Mouse (Mus musculus) lung, embryonic 16.5 days (tissue): ENCODE data around the gene Smyd3. TPM values are rescaled to one million over a fixed set of nuclear protein-coding genes. Genes with fewer than 3 reads are reported as not detected.

ENCODE experiments used
- ATAC-seq: fragments of 200-750 bp; cut with Nextera tagmentation; 2 replicates; pipeline ENCODE4 v1.8.0; 2017; ENCODE audit warnings: low read depth, mild to moderate bottlenecking, moderate library complexity
- H3K27ac ChIP-seq: fragments of 300-500 bp; sonication (generic); 2 replicates; pipeline ENCODE4 v1.5.1; 2014; ENCODE audit warnings: mild to moderate bottlenecking, control low read depth, low read length
- H3K27me3 ChIP-seq: fragments of 300-500 bp; sonication (generic); 2 replicates; pipeline ENCODE4 v1.6.1; 2014; ENCODE audit warnings: low read depth, low read length, mixed read lengths; ENCODE audit not compliant: control insufficient read depth, insufficient read depth
- H3K36me3 ChIP-seq: fragments of 300-500 bp; sonication (generic); 2 replicates; pipeline ENCODE4 v1.6.1; 2014; ENCODE audit warnings: low read length; ENCODE audit not compliant: control insufficient read depth, insufficient read depth
- H3K4me1 ChIP-seq: fragments of 300-500 bp; sonication (generic); replicated peaks from 2 replicates; pipeline ENCODE4 v1.6.1; 2014; ENCODE audit warnings: low read length, mixed read lengths; ENCODE audit not compliant: control insufficient read depth, insufficient read depth
- H3K4me2 ChIP-seq: fragments of 300-500 bp; sonication (generic); 2 replicates; pipeline ENCODE4 v1.6.1; 2014; ENCODE audit warnings: low read depth, low read length, control low read depth
- H3K4me3 ChIP-seq: fragments of 300-500 bp; sonication (generic); 2 replicates; pipeline ENCODE4 v1.5.1; 2014; ENCODE audit warnings: mild to moderate bottlenecking, low read length, control low read depth
- H3K9ac ChIP-seq: fragments of 300-500 bp; sonication (generic); 2 replicates; pipeline ENCODE4 v1.6.1; 2014; ENCODE audit warnings: low read length, control low read depth
- H3K9me3 ChIP-seq: fragments of 300-500 bp; sonication (generic); 2 replicates; pipeline ENCODE4 v1.6.1; 2016; ENCODE audit warnings: low read length; ENCODE audit not compliant: control insufficient read depth
- WGBS: fragments of 180-500 bp; shearing (Covaris S2); extraction: QIAGEN DNeasy Blood & Tissue Kit; methylation state at CpG from one replicate; pipeline ENCODE4 v1.1.7; 2014; 5-methylcytosine and 5-hydroxymethylcytosine counted together
- polyA plus RNA-seq: library from polyadenylated mRNA; unstranded; fragments of >200 nt; fragmentation: Nextera tagmentation; extraction: Ambion mirVana; gene quantifications from 2 replicates; pipeline ENCODE4 v1.2.1, GENCODE M21; 2015

Smyd3 gene
- polyA plus RNA-seq, 1 experiment from 2014 or later, result 16.8 TPM

DNA sequence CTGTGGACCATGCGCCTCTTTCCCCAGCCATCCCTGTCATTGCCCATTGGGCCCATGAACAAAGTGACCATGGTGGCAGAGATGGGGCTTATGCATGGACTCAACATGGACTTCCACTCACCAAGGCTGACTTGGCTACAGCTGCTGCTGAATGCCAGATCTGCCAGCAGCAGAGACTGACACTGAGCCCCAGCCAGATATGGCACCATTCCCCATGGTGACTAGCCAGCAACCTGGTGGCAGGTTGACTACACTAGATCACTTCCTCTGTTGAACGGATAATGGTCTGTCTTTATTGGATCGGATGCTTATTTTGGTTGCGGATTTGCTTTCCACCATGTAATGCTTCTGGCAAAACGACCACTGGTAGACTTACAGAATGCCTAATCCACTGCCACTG, 486.3 kb downstream of the Smyd3 start:
- no peaks in the 10 kb centered on the region for H3K9me3 ChIP-seq
- H3K36me3 ChIP-seq, result no peaks in the 10 kb centered on the region
- H3K4me1 ChIP-seq, result no peaks in the 10 kb centered on the region
- WGBS, result 94% methylated on average over 5 of the region's 5 CpGs
- no peak overlapping the region for H3K4me2 ChIP-seq
- no peak overlapping the region for H3K9ac ChIP-seq
- ATAC-seq, result no peak
- H3K4me3 ChIP-seq, result no peak overlapping the region
- H3K27me3 ChIP-seq, result no peaks in the 10 kb centered on the region
- no peak overlapping the region for H3K27ac ChIP-seq

DNA sequence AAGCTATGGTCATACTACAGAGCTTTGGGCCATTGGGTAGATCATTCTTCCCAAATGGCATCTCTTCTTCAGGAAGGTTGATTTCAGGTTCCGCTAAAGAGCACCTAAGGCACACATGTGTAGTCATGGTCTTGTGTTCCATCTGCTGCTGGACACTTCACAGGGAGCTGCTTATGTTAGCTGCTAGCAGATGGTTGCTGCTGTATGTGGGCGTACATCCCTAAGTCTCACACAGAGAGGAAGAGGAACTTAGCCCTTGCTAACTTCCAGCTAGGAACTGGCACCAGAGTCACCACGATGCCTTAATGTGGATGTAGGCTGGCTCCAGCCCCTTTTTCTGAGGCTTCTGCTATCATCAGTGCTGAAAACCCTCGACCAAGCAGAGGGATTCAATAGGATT, 491.2 kb downstream of the Smyd3 start:
- H3K36me3 ChIP-seq, result no peaks in the 10 kb centered on the region
- ATAC-seq, result no peak
- H3K4me1 ChIP-seq, result no peaks in the 10 kb centered on the region
- H3K27ac ChIP-seq, result no peak overlapping the region
- no peak overlapping the region for H3K4me2 ChIP-seq
- H3K9ac ChIP-seq, result no peak overlapping the region
- H3K4me3 ChIP-seq, result no peak overlapping the region
- 79% methylated on average over 4 of the region's 4 CpGs for WGBS
- H3K9me3 ChIP-seq, result no peaks in the 10 kb centered on the region
- H3K27me3 ChIP-seq, result no peaks in the 10 kb centered on the region

GRCm38 (mm10) chr1:179025169-179025568, 492.7 kb downstream of the Smyd3 start:
- Histone ChIP-seq H3K4me1 (no peaks in the 10 kb centered on the region), H3K27ac (no peak overlapping the region), H3K36me3 (no peaks in the 10 kb centered on the region), H3K9ac (no peak overlapping the region), H3K9me3 (no peaks in the 10 kb centered on the region), H3K4me3 (no peak overlapping the region), H3K4me2 (no peak overlapping the region), H3K27me3 (no peaks in the 10 kb centered on the region)
- no peak for ATAC-seq
- WGBS, result 74% methylated on average over 4 of the region's 4 CpGs

DNA sequence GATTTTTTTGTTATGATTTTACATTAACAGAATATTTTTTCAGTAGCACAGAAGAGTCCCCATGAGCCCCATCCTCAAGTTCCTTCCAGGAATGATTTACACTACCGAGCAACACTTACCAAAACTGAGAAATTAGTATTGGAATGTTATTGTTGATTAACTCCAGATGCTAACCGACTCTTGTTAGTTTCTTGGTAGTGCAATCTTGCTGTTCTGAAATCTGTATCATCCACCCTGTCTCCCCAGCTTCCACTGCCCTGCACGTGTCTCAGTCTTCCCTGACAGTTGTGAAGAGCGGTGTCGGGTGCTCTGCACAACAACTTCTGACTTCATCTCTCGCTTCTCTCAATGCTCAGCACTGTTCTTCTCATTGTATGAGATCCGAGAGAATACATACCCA, 494.4 kb downstream of the Smyd3 start:
- no peaks in the 10 kb centered on the region for H3K4me1 ChIP-seq
- H3K9ac ChIP-seq, result no peak overlapping the region
- no peak for ATAC-seq
- H3K4me3 ChIP-seq, result no peak overlapping the region
- no peak overlapping the region for H3K4me2 ChIP-seq
- WGBS, result 71% methylated on average over 7 of the region's 7 CpGs
- H3K9me3 ChIP-seq, result no peaks in the 10 kb centered on the region
- no peaks in the 10 kb centered on the region for H3K36me3 ChIP-seq
- no peaks in the 10 kb centered on the region for H3K27me3 ChIP-seq
- H3K27ac ChIP-seq, result no peak overlapping the region

GRCm38 (mm10) chr1:179017428-179017827, 500.4 kb downstream of the Smyd3 start:
- Histone ChIP-seq H3K9me3 (no peaks in the 10 kb centered on the region), H3K4me3 (no peak overlapping the region), H3K36me3 (no peaks in the 10 kb centered on the region), H3K9ac (no peak overlapping the region), H3K27me3 (no peaks in the 10 kb centered on the region), H3K27ac (no peak overlapping the region), H3K4me2 (no peak overlapping the region), H3K4me1 (no peaks in the 10 kb centered on the region)
- ATAC-seq, result no peak
- WGBS, result 82% methylated on average over 10 of the region's 10 CpGs

- H3K9ac ChIP-seq, result no peak overlapping the region
- no peaks in the 10 kb centered on the region for H3K27me3 ChIP-seq
- no peaks in the 10 kb centered on the region for H3K4me1 ChIP-seq
- H3K36me3 ChIP-seq, result no peaks in the 10 kb centered on the region
- H3K9me3 ChIP-seq, result no peaks in the 10 kb centered on the region
- H3K27ac ChIP-seq, result no peak overlapping the region
- H3K4me2 ChIP-seq, result no peak overlapping the region
- H3K4me3 ChIP-seq, result no peak overlapping the region
- ATAC-seq, result no peak
These were observed 504.8 kb downstream of the Smyd3 start for GRCm38 (mm10) chr1:179013021-179013420.

DNA sequence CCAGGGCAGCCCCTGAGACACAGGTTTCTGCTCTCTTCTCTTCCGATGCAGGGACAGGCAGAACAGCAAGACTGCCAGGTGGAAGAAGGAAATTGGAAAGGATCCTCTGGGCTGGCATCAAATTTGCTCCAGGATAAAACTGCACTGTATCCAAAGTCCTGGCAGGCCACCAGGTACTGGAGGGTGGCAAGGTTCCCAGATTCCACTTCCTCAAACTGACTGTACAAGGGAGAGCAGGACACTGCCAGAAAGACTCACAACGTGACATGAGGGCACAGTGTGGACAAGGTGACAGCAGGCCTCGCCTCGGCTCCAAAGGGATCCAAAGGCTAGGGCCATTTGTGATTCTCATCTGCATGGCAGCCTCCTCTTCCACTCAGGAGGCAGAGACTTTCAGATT, 505.6 kb downstream of the Smyd3 start:
- ATAC-seq, result no peak
- Histone ChIP-seq H3K4me2 (no peak overlapping the region), H3K4me1 (no peaks in the 10 kb centered on the region), H3K4me3 (no peak overlapping the region), H3K27ac (no peak overlapping the region), H3K36me3 (no peaks in the 10 kb centered on the region), H3K27me3 (no peaks in the 10 kb centered on the region), H3K9ac (no peak overlapping the region), H3K9me3 (no peaks in the 10 kb centered on the region)
- 63% methylated on average over 4 of the region's 4 CpGs for WGBS

DNA sequence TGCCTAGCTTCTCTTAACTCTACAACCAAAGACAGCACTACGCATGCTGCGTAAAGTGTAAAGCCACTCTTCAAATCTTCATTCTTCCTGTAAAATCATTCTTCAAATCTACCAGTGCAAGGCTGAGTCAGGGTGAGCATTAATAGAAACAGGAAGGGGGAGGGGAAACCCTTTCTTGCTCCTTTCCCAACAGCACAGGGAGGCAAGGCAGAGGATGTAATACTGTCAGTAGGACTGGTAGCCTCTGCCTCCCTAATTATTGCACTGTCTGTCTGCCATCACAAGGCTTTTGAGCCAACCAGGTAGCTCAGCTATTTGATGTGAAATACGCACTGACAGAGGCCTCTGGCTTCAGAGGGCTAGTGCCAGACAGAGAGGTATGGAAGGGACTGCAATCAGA, 507.1 kb downstream of the Smyd3 start:
- Histone ChIP-seq H3K4me2 (no peak overlapping the region), H3K9ac (no peak overlapping the region), H3K27me3 (no peaks in the 10 kb centered on the region), H3K4me3 (no peak overlapping the region), H3K4me1 (no peaks in the 10 kb centered on the region), H3K9me3 (no peaks in the 10 kb centered on the region), H3K27ac (no peak overlapping the region), H3K36me3 (no peaks in the 10 kb centered on the region)
- 90% methylated on average over 3 of the region's 3 CpGs for WGBS
- no peak for ATAC-seq

- H3K4me3 ChIP-seq, result no peak overlapping the region
- no peaks in the 10 kb centered on the region for H3K36me3 ChIP-seq
- H3K4me1 ChIP-seq, result no peaks in the 10 kb centered on the region
- no peak overlapping the region for H3K27ac ChIP-seq
- WGBS, result 84% methylated on average over 3 of the region's 3 CpGs
- ATAC-seq, result no peak
- no peak overlapping the region for H3K9ac ChIP-seq
- no peaks in the 10 kb centered on the region for H3K9me3 ChIP-seq
- no peaks in the 10 kb centered on the region for H3K27me3 ChIP-seq
- H3K4me2 ChIP-seq, result no peak overlapping the region
These were observed 507.9 kb downstream of the Smyd3 start for GRCm38 (mm10) chr1:179009911-179010310.

- Histone ChIP-seq H3K36me3 (no peaks in the 10 kb centered on the region), H3K4me2 (no peak overlapping the region), H3K9ac (no peak overlapping the region), H3K9me3 (no peaks in the 10 kb centered on the region), H3K4me1 (no peaks in the 10 kb centered on the region), H3K4me3 (no peak overlapping the region), H3K27me3 (no peaks in the 10 kb centered on the region), H3K27ac (no peak overlapping the region)
- no peak for ATAC-seq
- 65% methylated on average over 7 of the region's 7 CpGs for WGBS
These were observed 513.5 kb downstream of the Smyd3 start for GRCm38 (mm10) chr1:179004133-179004866.
